Mouse (Mus musculus) cortical plate, adult 2 months (tissue): Measurements from ENCODE around the gene Gm45233.

Source experiments
- CTCF ChIP-seq: fragments of 200-500 bp; IDR thresholded peaks from 2 replicates; pipeline ENCODE4 v1.5.1; 2011; ENCODE audit warnings: mild to moderate bottlenecking, control low read depth, low read length; ENCODE audit not compliant: insufficient read depth; ENCODE audit errors: extremely low read depth
- POLR2A ChIP-seq: fragments of 200-500 bp; IDR thresholded peaks from 2 replicates; pipeline ENCODE4 v1.6.1; 2011; ENCODE audit warnings: mild to moderate bottlenecking, low read length, control low read depth; ENCODE audit not compliant: insufficient read depth; ENCODE audit errors: extremely low read depth

- TF ChIP-seq CTCF: no peak
- TF ChIP-seq POLR2A: no peak
Observed at GRCm38 (mm10) chr7:43448246-43448645, 4.3 kb downstream of the Gm45233 start.
